Mouse (Mus musculus): ENCODE measurements at regions not wholly inside any gene's neighbourhood (a gene's known extent, or its start where the extent isn't known, plus 50 kb on each side); places are given as distances from the start of the nearest gene placed in this dataset.

- DNase-seq (ENCODE audit: low spot score in 2 of 2): no peak
Measured at GRCm38 (mm10) chr4:9218380-9218779, 979.5 kb upstream of the Car8 start.

- no peak for DNase-seq (ENCODE audit: low spot score in 2 of 2)
Measured at GRCm38 (mm10) chr4:9208606-9209005, 969.8 kb upstream of the Car8 start.

- DNase-seq (ENCODE audit: low spot score in 2 of 2): no peak
Measured at GRCm38 (mm10) chr4:9200012-9200411, 961.2 kb upstream of the Car8 start.

- no peak for DNase-seq (ENCODE audit: low spot score in 2 of 2)
Measured at GRCm38 (mm10) chr4:9196435-9196834, 957.6 kb upstream of the Car8 start.

GRCm38 (mm10) chr4:9193121-9193520 lies 954.3 kb upstream of the Car8 start:
- no peak for DNase-seq (ENCODE audit: low spot score in 2 of 2)

GRCm38 (mm10) chr4:9185156-9185875 lies 946.5 kb upstream of the Car8 start:
- DNase-seq (ENCODE audit: low spot score in 2 of 2): peak in 1 of 2 experiments; percentile 5

- peak; percentile 10 to 48 for DNase-seq (ENCODE audit: low spot score in 2 of 2)
Measured at GRCm38 (mm10) chr4:9184451-9185121, 945.7 kb upstream of the Car8 start.

GRCm38 (mm10) chr4:9174365-9174764 lies 935.5 kb upstream of the Car8 start:
- DNase-seq (ENCODE audit: low spot score in 2 of 2): no peak

- no peak for DNase-seq (ENCODE audit: low spot score in 2 of 2)
Measured at GRCm38 (mm10) chr4:9162374-9162773, 923.5 kb upstream of the Car8 start.

- no peak for DNase-seq (ENCODE audit: low spot score in 2 of 2)
Measured at GRCm38 (mm10) chr4:9161814-9162133, 922.9 kb upstream of the Car8 start.

- no peak for DNase-seq (ENCODE audit: low spot score in 2 of 2)
Measured at GRCm38 (mm10) chr4:9161068-9161813, 922.4 kb upstream of the Car8 start.

GRCm38 (mm10) chr4:9147732-9148131 lies 908.9 kb upstream of the Car8 start:
- DNase-seq (ENCODE audit: low spot score in 2 of 2): no peak

- DNase-seq (ENCODE audit: low spot score in 2 of 2): no peak
Measured at GRCm38 (mm10) chr4:9144226-9145215, 905.7 kb upstream of the Car8 start.

GRCm38 (mm10) chr4:9143087-9143486 lies 904.2 kb upstream of the Car8 start:
- no peak for DNase-seq (ENCODE audit: low spot score in 2 of 2)

- DNase-seq (ENCODE audit: low spot score in 2 of 2): no peak
Measured at GRCm38 (mm10) chr4:9141946-9142683, 903.3 kb upstream of the Car8 start.

GRCm38 (mm10) chr4:9140691-9141090 lies 901.9 kb upstream of the Car8 start:
- no peak for DNase-seq (ENCODE audit: low spot score in 2 of 2)

- DNase-seq (ENCODE audit: low spot score in 2 of 2): no peak
Measured at GRCm38 (mm10) chr4:9136657-9137056, 897.8 kb upstream of the Car8 start.

- DNase-seq (ENCODE audit: low spot score in 2 of 2): no peak
Measured at GRCm38 (mm10) chr4:9136188-9136569, 897.3 kb upstream of the Car8 start.

- DNase-seq (ENCODE audit: low spot score in 2 of 2): peak; percentile 64 to 87
Measured at GRCm38 (mm10) chr4:9135481-9136187, 896.8 kb upstream of the Car8 start.

- peak; percentile 48 for DNase-seq (ENCODE audit: low spot score in 2 of 2)
Measured at GRCm38 (mm10) chr4:9133695-9134094, 894.9 kb upstream of the Car8 start.
